Mouse (Mus musculus): Measurements from ENCODE around the gene Cog5. TPM values are rescaled to one million over a fixed set of nuclear protein-coding genes. Genes with fewer than 3 reads are reported as not detected.
A peak's percentile ranks its signal among the peaks of the same experiment; 100 is the strongest.

Cog5 gene
- polyA plus RNA-seq, 1 experiment: 25.0 TPM

GRCm38 (mm10) chr12:31944405-31944804, 289.7 kb downstream of the Cog5 start:
- WGBS: 79% methylated on average over 2 of the region's 2 CpGs
- TF ChIP-seq CTCF (IDR thresholded peaks at IDR 0.05; ENCODE audit: control insufficient read depth, insufficient read depth, low read length) (no peak), POLR2A (IDR thresholded peaks at IDR 0.05; ENCODE audit: borderline replicate concordance, control insufficient read depth, low read depth, low read length) (no peak)
- H3K4me1 ChIP-seq (ENCODE audit: control insufficient read depth, insufficient read depth, low read length): peaks cover 2% of the 10 kb centered on the region

GRCm38 (mm10) chr12:31947476-31947875, 292.8 kb downstream of the Cog5 start:
- Histone ChIP-seq H3K4me3 (replicated peaks; ENCODE audit: control insufficient read depth, low read depth, low read length) (no peak overlapping the region), H3K4me1 (ENCODE audit: control insufficient read depth, insufficient read depth, low read length) (peaks cover 2% of the 10 kb centered on the region), H3K27ac (ENCODE audit: control insufficient read depth, insufficient read depth, low read depth, low read length, poor library complexity) (no peak overlapping the region)
- WGBS: 83% methylated on average over 5 of the region's 5 CpGs
- TF ChIP-seq POLR2A (IDR thresholded peaks at IDR 0.05; ENCODE audit: borderline replicate concordance, control insufficient read depth, low read depth, low read length): no peak
- TF ChIP-seq CTCF (IDR thresholded peaks at IDR 0.05; ENCODE audit: control insufficient read depth, insufficient read depth, low read length): 0 out of 2 replicates have a peak, but pooled peaks have one; percentile 7

More at GRCm38 (mm10) chr12:31944405-31944804, 289.7 kb downstream of the Cog5 start:
- Histone ChIP-seq H3K4me3 (replicated peaks; ENCODE audit: control insufficient read depth, low read depth, low read length) (no peak overlapping the region), H3K27ac (ENCODE audit: control insufficient read depth, insufficient read depth, low read depth, low read length, poor library complexity) (no peak overlapping the region)

- no peak for TF ChIP-seq CTCF (IDR thresholded peaks at IDR 0.05; ENCODE audit: control insufficient read depth, insufficient read depth, low read length)
- TF ChIP-seq POLR2A (IDR thresholded peaks at IDR 0.05; ENCODE audit: borderline replicate concordance, control insufficient read depth, low read depth, low read length): no peak
- H3K27ac ChIP-seq (ENCODE audit: control insufficient read depth, insufficient read depth, low read depth, low read length, poor library complexity): no peak overlapping the region
- 32% methylated on average over 7 of the region's 7 CpGs for WGBS
- no peak overlapping the region for H3K4me3 ChIP-seq (replicated peaks; ENCODE audit: control insufficient read depth, low read depth, low read length)
- peaks cover 1% of the 10 kb centered on the region for H3K4me1 ChIP-seq (ENCODE audit: control insufficient read depth, insufficient read depth, low read length)
Observed at GRCm38 (mm10) chr12:31948101-31949000, 293.7 kb downstream of the Cog5 start.

GRCm38 (mm10) chr12:31949193-31949741, 294.6 kb downstream of the Cog5 start:
- Histone ChIP-seq H3K4me3 (replicated peaks; ENCODE audit: control insufficient read depth, low read depth, low read length) (peak overlapping the region; percentile 85), H3K27ac (ENCODE audit: control insufficient read depth, insufficient read depth, low read depth, low read length, poor library complexity) (peak overlapping the region; percentile 93), H3K4me1 (ENCODE audit: control insufficient read depth, insufficient read depth, low read length) (no peaks in the 10 kb centered on the region)
- TF ChIP-seq POLR2A (IDR thresholded peaks at IDR 0.05; ENCODE audit: borderline replicate concordance, control insufficient read depth, low read depth, low read length) (peak; percentile 56; the same call in 1 of the 2 replicates), CTCF (IDR thresholded peaks at IDR 0.05; ENCODE audit: control insufficient read depth, insufficient read depth, low read length) (no peak; the same call in 1 of the 2 replicates)
- under 1% methylated on average over 58 of the region's 58 CpGs for WGBS

- Histone ChIP-seq H3K4me1 (ENCODE audit: control insufficient read depth, insufficient read depth, low read length) (no peaks in the 10 kb centered on the region), H3K4me3 (replicated peaks; ENCODE audit: control insufficient read depth, low read depth, low read length) (peak within 1 kb of the TSS; percentile 85), H3K27ac (ENCODE audit: control insufficient read depth, insufficient read depth, low read depth, low read length, poor library complexity) (peak within 1 kb of the TSS; percentile 93)
- under 1% methylated on average over 66 of the region's 71 CpGs for WGBS
- no peak for TF ChIP-seq CTCF (IDR thresholded peaks at IDR 0.05; ENCODE audit: control insufficient read depth, insufficient read depth, low read length)
- TF ChIP-seq POLR2A (IDR thresholded peaks at IDR 0.05; ENCODE audit: borderline replicate concordance, control insufficient read depth, low read depth, low read length): peak; percentile 70; the same call in 1 of the 2 replicates
Observed at GRCm38 (mm10) chr12:31949759-31950658, 295.3 kb downstream of the Cog5 start, which contains the start of gene Hbp1. TSS of gene Hbp1 (minus strand) at chr12:31950535.

GRCm38 (mm10) chr12:31950659-31951031, 296.0 kb downstream of the Cog5 start:
- no peaks in the 10 kb centered on the region for H3K4me1 ChIP-seq (ENCODE audit: control insufficient read depth, insufficient read depth, low read length)
- H3K27ac ChIP-seq (ENCODE audit: control insufficient read depth, insufficient read depth, low read depth, low read length, poor library complexity): peak overlapping the region; percentile 62
- peak overlapping the region; percentile 58 for H3K4me3 ChIP-seq (replicated peaks; ENCODE audit: control insufficient read depth, low read depth, low read length)
- no peak for TF ChIP-seq CTCF (IDR thresholded peaks at IDR 0.05; ENCODE audit: control insufficient read depth, insufficient read depth, low read length)
- WGBS: 8% methylated on average over 9 of the region's 9 CpGs

GRCm38 (mm10) chr12:31955843-31956242, 301.2 kb downstream of the Cog5 start:
- WGBS: 69% methylated on average over 4 of the region's 4 CpGs
- no peak for TF ChIP-seq CTCF (IDR thresholded peaks at IDR 0.05; ENCODE audit: control insufficient read depth, insufficient read depth, low read length)
- no peak for TF ChIP-seq POLR2A (IDR thresholded peaks at IDR 0.05; ENCODE audit: borderline replicate concordance, control insufficient read depth, low read depth, low read length)
- Histone ChIP-seq H3K4me3 (replicated peaks; ENCODE audit: control insufficient read depth, low read depth, low read length) (no peak overlapping the region), H3K4me1 (ENCODE audit: control insufficient read depth, insufficient read depth, low read length) (no peaks in the 10 kb centered on the region), H3K27ac (ENCODE audit: control insufficient read depth, insufficient read depth, low read depth, low read length, poor library complexity) (no peak overlapping the region)

All from bone marrow, adult 2 months (tissue).